Mouse (Mus musculus) kidney, adult 2 months (tissue): ENCODE measurements around the gene Tmem191c.

ENCODE experiments used
- CTCF ChIP-seq: fragments of 200-500 bp; conservative IDR thresholded peaks from 2 replicates; pipeline ENCODE4 v1.5.1; 2011; ENCODE audit warnings: low read depth, mild to moderate bottlenecking, control low read depth, low read length, moderate library complexity, mixed read lengths; ENCODE audit not compliant: insufficient read depth, insufficient read length
- POLR2A ChIP-seq: fragments of 200-500 bp; IDR thresholded peaks from one replicate; pipeline ENCODE4 v1.6.1; 2011; ENCODE audit warnings: low read depth, low read length, control low read depth

DNA sequence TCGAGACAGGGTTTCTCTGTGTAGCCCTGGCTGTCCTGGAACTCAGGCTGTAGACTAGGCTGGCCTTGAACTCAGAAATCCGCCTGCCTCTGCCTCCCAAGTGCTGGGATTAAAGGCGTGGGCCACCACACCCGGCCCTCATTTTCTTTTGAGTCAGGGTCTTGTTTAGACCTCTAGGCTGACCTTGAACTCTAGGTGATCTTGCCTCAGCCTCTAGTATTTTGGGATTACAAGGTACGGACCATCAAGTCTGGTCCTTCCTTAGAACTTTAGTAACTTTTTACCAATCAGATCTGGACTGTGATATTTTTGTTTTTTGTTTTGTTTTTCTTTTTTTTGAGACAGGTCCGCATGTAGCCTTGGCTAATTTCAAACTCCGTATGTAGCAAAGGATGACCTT, at the start of gene Tmem191c:
- no peak for TF ChIP-seq CTCF
- TF ChIP-seq POLR2A = no peak
